Mouse (Mus musculus): ENCODE data around the gene Gm11213.

GRCm38 (mm10) chr4:63556665-63557064 lies 48.4 kb downstream of the Gm11213 start:
- TF ChIP-seq CTCF (IDR thresholded peaks at IDR 0.05; ENCODE audit: control insufficient read depth, insufficient read depth, low read length) = no peak
- no peak for TF ChIP-seq POLR2A (IDR thresholded peaks at IDR 0.05; ENCODE audit: borderline replicate concordance, control insufficient read depth, low read depth, low read length)

All from bone marrow, adult 2 months (tissue).